Mouse (Mus musculus): Measurements from ENCODE around the gene Cfap52.

The Cfap52 gene

GRCm38 (mm10) chr11:67965242-67965883 lies at the start of gene Cfap52:
TSS of gene Cfap52 (minus strand) at chr11:67965651.
- no peak for DNase-seq (ENCODE audit: extremely low read depth, low read depth, low spot score)

DNA sequence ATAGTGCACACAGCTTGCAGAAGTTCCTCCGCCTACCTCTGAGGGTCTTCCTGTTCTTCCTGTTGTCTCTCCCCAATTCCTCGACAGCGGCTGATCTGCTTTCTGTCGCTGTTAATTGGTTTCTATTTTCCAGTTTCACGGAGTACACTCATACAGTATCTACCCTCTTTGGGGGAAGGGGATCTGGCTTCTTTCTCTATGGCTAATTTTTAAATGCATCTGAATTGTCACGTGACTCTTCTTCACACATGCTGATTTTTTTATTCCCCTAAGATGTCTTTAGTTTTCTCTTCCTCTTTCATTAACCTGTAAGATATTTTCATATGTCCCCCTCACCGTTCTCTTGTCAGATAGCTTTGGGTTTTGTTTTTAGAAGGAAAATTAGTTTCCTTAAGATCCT lies 46.8 kb upstream of the Cfap52 start:
- no peak for DNase-seq (ENCODE audit: extremely low read depth, low read depth, low spot score)

DNA sequence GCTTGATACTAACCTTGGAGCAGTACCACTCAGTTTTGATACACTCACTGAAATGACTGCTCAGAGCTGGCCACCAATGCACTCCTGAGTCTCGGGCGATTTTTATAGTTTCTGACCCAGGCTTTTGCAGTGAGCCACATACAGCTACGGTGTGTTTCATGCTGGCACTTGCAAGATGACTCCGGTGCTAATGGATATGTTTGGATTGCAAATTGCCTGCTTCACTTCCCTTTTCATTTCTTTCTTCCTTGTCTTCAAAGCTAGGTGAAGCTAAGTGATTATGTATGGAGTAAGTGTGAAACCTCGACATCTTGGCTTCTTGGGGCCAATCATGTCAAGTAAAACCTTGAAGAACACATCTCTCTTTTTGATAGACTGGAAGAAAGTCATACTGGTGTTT lies 43.9 kb upstream of the Cfap52 start:
- no peak for DNase-seq (ENCODE audit: extremely low read depth, low read depth, low spot score)

- DNase-seq (ENCODE audit: extremely low read depth, low read depth, low spot score), result no peak
Observed at GRCm38 (mm10) chr11:68007645-68008044, 42.2 kb upstream of the Cfap52 start.

- no peak for DNase-seq (ENCODE audit: extremely low read depth, low read depth, low spot score)
Observed at GRCm38 (mm10) chr11:68006216-68006789, 40.9 kb upstream of the Cfap52 start.

- no peak for DNase-seq (ENCODE audit: extremely low read depth, low read depth, low spot score)
Observed at GRCm38 (mm10) chr11:68004191-68004590, 38.7 kb upstream of the Cfap52 start.

DNA sequence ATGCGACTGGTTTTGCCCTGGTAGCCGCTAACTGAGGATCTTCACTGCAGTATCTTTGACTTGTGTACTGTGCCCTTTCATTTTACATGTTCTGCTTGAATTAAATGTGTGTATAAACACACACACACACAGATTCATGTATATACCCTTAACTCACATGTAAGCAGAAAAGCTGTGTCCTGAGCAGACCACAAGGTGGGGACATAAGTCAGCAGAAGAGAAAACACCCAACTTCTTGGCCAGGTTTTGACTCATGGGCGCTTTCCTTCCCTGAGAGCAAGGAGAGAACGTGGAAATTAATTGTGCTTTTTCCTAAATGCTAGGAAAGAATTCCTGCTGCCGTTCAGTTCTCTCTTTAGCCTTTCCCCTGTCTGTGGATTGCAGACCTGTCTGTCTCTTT lies 34.2 kb upstream of the Cfap52 start:
- no peak for DNase-seq (ENCODE audit: extremely low read depth, low read depth, low spot score)

GRCm38 (mm10) chr11:67998905-67999304 lies 33.5 kb upstream of the Cfap52 start:
- DNase-seq (ENCODE audit: extremely low read depth, low read depth, low spot score), result peak; percentile 34

- no peak for DNase-seq (ENCODE audit: extremely low read depth, low read depth, low spot score)
Observed at GRCm38 (mm10) chr11:67995965-67996364, 30.5 kb upstream of the Cfap52 start.

DNA sequence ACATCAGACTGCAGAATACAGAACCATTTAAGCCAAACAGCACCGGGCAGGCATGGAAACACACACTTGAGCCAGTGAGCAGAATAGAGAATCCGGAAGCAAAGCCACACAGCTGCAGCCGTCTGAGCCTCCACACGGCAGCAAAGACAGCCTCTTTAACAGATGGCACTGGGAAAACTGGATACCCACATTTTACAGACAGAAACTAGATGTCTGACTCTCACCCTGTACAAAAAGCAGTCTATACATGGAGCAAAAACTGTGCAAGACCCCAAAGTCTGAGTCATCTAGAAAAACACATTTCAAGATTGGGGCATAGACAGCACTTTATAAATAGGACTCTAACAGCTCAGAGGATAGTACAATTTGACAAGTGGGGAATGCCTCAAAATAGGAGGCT lies 25.8 kb upstream of the Cfap52 start:
- DNase-seq (ENCODE audit: extremely low read depth, low read depth, low spot score), result no peak

DNA sequence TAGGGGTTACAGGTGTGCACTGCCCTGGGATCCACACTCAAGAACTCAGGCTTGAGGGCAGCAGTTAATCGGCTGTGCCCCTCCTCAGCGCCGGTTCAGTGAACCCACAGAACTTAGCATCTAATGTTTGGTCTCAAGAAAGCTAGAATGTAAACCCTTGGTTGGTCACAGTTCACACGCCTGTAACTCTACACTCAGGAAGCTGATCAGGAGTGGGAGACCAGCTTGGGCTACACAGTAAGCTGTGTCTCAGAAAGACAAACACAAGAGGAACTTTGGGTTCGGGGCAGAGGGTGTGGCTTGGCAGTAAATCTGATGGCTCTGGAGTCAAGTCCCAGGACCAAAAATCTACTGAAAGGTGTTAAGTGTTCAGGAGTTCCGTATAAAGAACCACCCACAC lies 18.1 kb upstream of the Cfap52 start:
- no peak for DNase-seq (ENCODE audit: extremely low read depth, low read depth, low spot score)

- DNase-seq (ENCODE audit: extremely low read depth, low read depth, low spot score), result no peak
Observed at GRCm38 (mm10) chr11:67975252-67975651, 9.8 kb upstream of the Cfap52 start.

- no peak for DNase-seq (ENCODE audit: extremely low read depth, low read depth, low spot score)
Observed at GRCm38 (mm10) chr11:67973225-67973624, 7.8 kb upstream of the Cfap52 start.

DNA sequence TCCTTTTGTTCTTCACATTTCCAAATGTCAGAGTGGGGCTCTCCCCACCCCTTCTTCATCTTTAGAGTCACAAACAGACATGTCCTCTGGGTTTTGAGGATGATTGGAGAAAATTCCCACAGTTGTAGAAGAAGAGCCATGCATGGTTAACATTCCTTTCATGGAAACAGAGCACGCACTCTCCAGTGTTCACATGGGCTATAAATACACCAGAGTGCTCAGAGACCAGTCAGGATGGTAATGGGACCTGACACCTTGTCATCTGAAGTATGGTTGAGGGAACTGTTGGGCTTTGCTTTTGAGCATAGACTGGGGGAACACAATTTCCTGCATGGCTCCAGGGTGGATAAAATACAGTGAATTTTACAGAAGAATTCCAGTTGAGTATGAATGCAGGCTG lies 7.2 kb upstream of the Cfap52 start:
- DNase-seq (ENCODE audit: extremely low read depth, low read depth, low spot score), result no peak

- no peak for DNase-seq (ENCODE audit: extremely low read depth, low read depth, low spot score)
Observed at GRCm38 (mm10) chr11:67967831-67968230, 2.4 kb upstream of the Cfap52 start.

DNA sequence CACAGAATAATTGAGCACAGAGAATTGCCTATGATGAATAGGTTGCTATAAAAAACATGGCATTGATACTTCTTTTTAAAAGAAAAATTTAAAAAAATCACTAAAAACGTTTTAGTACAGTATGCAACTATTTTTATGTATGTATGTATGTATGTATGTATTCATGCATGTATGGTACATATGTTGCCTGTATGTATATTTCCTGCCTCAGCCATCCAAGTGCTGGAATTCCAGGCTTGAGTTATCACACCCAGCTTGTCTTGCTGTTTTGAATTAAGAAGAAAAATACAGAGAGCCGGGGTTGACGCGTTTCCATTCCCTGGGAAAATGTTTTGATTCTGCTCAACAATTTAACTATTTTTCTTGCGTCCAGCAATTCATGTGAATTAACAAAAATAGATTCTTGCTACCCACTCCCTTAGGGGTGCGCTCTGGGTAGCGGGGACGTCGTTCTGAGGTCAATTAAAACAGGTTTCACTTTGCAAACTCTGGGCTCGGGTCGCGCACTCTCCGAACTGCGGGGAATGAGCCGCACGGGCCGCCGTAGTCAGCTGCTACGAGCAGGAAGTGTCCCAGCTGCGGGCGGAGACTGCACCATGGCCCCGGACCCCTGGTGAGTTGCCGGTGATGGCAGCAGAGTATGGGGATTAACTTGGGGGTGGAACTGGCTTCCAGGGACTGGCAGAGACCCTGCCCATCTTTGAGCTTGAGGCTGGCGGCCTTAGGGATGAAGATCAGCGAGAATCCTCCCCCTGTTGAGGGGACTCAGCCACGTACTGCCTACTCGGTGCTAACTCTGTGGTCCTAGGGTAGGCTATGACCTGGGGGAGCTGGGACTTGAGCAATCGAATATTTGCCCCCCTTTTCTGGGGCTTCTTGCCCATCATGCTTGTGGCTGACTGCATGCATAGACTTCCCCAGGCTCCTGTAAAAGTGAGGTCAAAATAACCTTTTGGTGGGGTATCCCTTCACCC lies 741 bp upstream of the Cfap52 start, which contains the start of gene Stx8:
Gene Stx8, plus strand, starts transcription at position 289 of the 974 bp plus-strand sequence.
- no peak for DNase-seq (ENCODE audit: extremely low read depth, low read depth, low spot score)

- DNase-seq (ENCODE audit: extremely low read depth, low read depth, low spot score), result no peak
Observed at GRCm38 (mm10) chr11:67964110-67964509, 1.3 kb downstream of the Cfap52 start.

DNA sequence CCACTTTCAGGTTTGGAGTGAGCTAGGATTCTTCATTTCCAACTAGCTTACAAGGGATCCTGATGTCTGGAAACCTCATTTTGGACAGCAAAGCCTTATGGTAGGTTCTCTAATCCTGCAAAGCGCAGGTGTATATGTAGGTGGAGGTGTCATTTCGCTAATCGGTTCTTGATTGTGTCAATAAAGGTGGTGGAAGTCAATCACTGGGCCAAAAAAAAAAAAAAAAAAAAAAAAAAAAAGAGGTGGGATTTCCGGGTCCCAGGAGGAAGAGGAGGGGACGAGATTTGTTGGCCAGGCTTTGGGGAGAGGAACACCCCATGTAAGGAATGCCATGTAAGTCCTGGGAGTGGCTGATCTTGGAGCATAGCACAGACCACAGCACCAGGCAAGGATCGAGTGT lies 11.0 kb downstream of the Cfap52 start:
- no peak for DNase-seq (ENCODE audit: extremely low read depth, low read depth, low spot score)

GRCm38 (mm10) chr11:67953604-67954003 lies 11.8 kb downstream of the Cfap52 start:
- no peak for DNase-seq (ENCODE audit: extremely low read depth, low read depth, low spot score)

DNA sequence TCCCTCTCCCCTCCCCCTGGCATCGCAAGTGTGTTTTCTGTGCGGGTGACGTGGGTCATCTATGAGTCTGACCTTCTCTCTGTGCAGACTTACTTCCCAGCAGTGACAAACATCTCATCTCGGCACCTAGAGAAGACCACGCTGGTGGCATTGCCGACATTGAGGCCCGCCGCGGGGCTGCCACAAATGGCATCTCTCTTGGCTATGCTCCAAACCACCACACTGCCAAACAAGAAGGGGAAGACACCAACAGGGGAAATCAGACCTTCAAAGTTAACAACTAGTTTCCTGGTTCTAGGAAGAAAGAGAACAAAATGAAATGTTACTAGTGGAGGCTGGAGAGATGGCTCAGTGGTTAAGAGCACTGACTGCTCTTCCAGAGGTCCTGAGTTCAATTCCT lies 16.0 kb downstream of the Cfap52 start:
- DNase-seq (ENCODE audit: extremely low read depth, low read depth, low spot score), result no peak

- DNase-seq (ENCODE audit: extremely low read depth, low read depth, low spot score), result no peak
Observed at GRCm38 (mm10) chr11:67948229-67948628, 17.2 kb downstream of the Cfap52 start.

DNA sequence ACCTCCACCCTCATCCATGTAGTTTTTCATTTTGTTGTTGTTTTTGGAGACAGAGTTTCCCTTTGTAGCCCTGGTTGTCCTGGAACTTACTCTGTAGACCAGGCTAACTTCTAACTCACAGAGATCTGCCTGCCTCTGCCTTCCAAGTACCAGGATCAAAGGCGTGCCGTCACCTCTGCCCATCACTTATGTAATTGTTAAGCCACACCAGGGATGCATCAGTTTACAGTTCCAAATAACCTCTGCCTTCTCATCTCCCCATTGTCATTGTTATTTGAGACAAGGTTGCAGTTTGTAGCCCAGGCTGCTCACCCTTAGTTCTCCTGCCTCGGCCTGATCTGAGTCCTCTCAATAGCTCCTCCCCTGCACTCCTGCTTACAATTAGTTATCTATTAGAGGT lies 33.3 kb downstream of the Cfap52 start:
- DNase-seq (ENCODE audit: extremely low read depth, low read depth, low spot score), result no peak
